Mouse (Mus musculus) spleen, adult 2 months (tissue): ENCODE data around the gene Fbrsl1.

Source experiments
- CTCF ChIP-seq: fragments of 200-500 bp; IDR thresholded peaks from 2 replicates; pipeline ENCODE4 v1.5.1; 2011; ENCODE audit warnings: mild to moderate bottlenecking, inconsistent platforms; ENCODE audit not compliant: insufficient read depth, insufficient read length, insufficient replicate concordance; ENCODE audit errors: extremely low read depth
- POLR2A ChIP-seq: fragments of 200-500 bp; IDR thresholded peaks from 2 replicates; pipeline ENCODE4 v1.6.1; 2011; ENCODE audit warnings: low read depth, low read length, inconsistent platforms

DNA sequence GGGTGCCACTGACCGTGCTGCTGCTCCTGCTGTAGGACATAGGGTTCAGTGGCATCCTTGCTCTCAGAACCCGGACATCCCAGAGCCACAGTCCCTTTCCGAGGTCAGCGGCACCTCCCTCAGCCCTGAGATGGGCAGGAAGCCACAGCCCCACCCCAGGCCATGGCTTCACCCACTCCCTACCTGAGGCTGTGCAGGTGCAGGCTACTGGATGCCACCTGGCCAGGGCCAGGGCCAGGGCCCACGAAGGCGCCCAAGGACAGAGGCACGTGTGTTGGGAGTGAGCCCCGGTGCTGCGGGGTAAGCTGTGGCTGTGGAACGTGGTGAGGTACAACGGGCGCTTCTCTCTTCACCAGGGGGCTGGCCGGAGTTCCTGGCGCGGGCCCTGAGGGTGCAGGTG, 69.2 kb downstream of the Fbrsl1 start:
- TF ChIP-seq CTCF (no peak), POLR2A (no peak)
